In the genomic region with DNA sequence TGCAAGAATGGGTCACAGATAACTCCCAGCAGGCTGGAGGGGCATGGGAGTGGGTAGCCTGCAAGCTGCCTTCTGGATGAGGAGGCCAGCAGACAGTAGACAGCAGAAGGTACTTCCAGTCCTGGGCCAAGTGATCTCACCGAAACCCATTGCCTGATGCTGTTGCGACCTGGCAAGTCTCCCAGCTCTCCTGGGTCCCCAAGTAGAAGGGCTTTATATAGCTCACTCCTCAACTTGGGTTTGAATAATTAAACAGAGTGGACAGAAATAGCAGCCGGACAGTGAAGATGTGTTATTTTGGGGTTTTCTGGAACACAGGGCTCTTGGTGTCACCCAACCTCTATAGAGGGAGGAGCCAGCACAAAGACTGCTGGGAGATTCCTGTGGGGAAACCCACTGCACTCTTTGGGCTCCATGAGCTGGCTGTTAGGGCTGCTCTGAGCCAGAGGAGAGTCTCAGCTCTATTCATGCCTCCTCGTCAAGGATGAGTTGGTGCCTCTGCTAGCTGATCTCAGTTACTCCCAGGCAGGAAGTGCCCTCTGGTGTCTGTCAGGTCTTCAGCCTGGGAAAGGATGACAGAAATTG, we compare ENCODE assay signal across 10 mouse cellular contexts. TPM values are rescaled to one million over a fixed set of nuclear protein-coding genes. Genes with fewer than 3 reads are reported as not detected.
DNase-seq lines count a peak whose midpoint lies in the region; ATAC-seq and TF ChIP-seq lines count a peak whose summit lies in the region.
"Had no signal": no experiment of that assay in that cellular context is flagged by ENCODE, and none has a peak within 500 bp of the region (broad histone marks: within the 10 kb centered on the region; RNA-seq: fewer than 3 reads in every experiment).

No protein-coding gene starts in this region.

- H3K27me3 ChIP-seq in lung, embryonic 15.5 days = no peaks in the 10 kb centered on the region
- no peaks in the 10 kb centered on the region for H3K27me3 ChIP-seq in heart, embryonic 13.5 days (replicated peaks)
- no peaks in the 10 kb centered on the region for H3K27me3 ChIP-seq in thymus, adult 2 months (ENCODE audit: control insufficient read depth, insufficient read depth, low read length)
- H3K27me3 ChIP-seq in forebrain, embryonic 12.5 days = no peaks in the 10 kb centered on the region
- H3K27me3 ChIP-seq: neural tube, embryonic 13.5 days had no signal

- peak overlapping the region; percentile 44 for H3K27ac ChIP-seq in lung, embryonic 15.5 days
- H3K27ac ChIP-seq in heart, embryonic 13.5 days (replicated peaks) = peak overlapping the region; percentile 98
- H3K27ac ChIP-seq in thymus, adult 2 months (ENCODE audit: control insufficient read depth, insufficient read depth, low read length) = peak overlapping the region; percentile 86
- H3K27ac ChIP-seq in forebrain, embryonic 12.5 days = no peak overlapping the region
- H3K27ac ChIP-seq: neural tube, embryonic 13.5 days had no signal

- DNase-seq in lung, postnatal 14 days = no peak
- DNase-seq in cerebellum, postnatal 10 days = peak; percentile 95 to 96
- peak; percentile 21 for DNase-seq in thymus, adult 2 months
- DNase-seq in urinary bladder, adult 18-20 months (ENCODE audit: low spot score in 2 of 2) = no peak
- DNase-seq in T-cell, adult 2 months (ENCODE audit: low spot score) = no peak

- H3K4me3 ChIP-seq in lung, embryonic 15.5 days = no peak overlapping the region
- peak overlapping the region; percentile 35 for H3K4me3 ChIP-seq in heart, embryonic 13.5 days
- no peak overlapping the region for H3K4me3 ChIP-seq in thymus, adult 2 months (ENCODE audit: control insufficient read depth, insufficient read depth, low read length)
- H3K4me3 ChIP-seq in forebrain, embryonic 12.5 days (replicated peaks) = no peak overlapping the region
- H3K4me3 ChIP-seq: neural tube, embryonic 13.5 days had no signal

- 0 out of 2 replicates have a peak overlapping the region, but pooled peaks have one; percentile 6 for H3K4me2 ChIP-seq in lung, embryonic 15.5 days
- H3K4me2 ChIP-seq in heart, embryonic 13.5 days = peak overlapping the region; percentile 67
- H3K4me2 ChIP-seq in forebrain, embryonic 12.5 days = no peak overlapping the region
- H3K4me2 ChIP-seq: neural tube, embryonic 13.5 days had no signal

- WGBS in lung, embryonic 15.5 days = 30% methylated on average over 4 of the region's 4 CpGs
- WGBS in heart, embryonic 13.5 days = 24% methylated on average over 4 of the region's 4 CpGs
- WGBS in thymus, adult 2 months = 76% methylated on average over 4 of the region's 4 CpGs
- 70% methylated on average over 4 of the region's 4 CpGs for WGBS in forebrain, embryonic 12.5 days

- H3K4me1 ChIP-seq in lung, embryonic 15.5 days = peaks cover 20% of the 10 kb centered on the region
- H3K4me1 ChIP-seq in heart, embryonic 13.5 days = peaks cover 48% of the 10 kb centered on the region
- peaks cover 34% of the 10 kb centered on the region for H3K4me1 ChIP-seq in thymus, adult 2 months (replicated peaks; ENCODE audit: control insufficient read depth, insufficient read depth, low read length)
- 0 out of 2 replicates have a peak, but pooled peaks cover 9% of the 10 kb centered on the region for H3K4me1 ChIP-seq in forebrain, embryonic 12.5 days

- no peak overlapping the region for H3K9ac ChIP-seq in lung, embryonic 15.5 days
- H3K9ac ChIP-seq in heart, embryonic 13.5 days = peak overlapping the region; percentile 78
- H3K9ac ChIP-seq in forebrain, embryonic 12.5 days = no peak overlapping the region
- H3K9ac ChIP-seq: neural tube, embryonic 13.5 days had no signal

- no peaks in the 10 kb centered on the region for H3K9me3 ChIP-seq in lung, embryonic 15.5 days
- no peaks in the 10 kb centered on the region for H3K9me3 ChIP-seq in heart, embryonic 13.5 days
- H3K9me3 ChIP-seq in forebrain, embryonic 12.5 days = no peaks in the 10 kb centered on the region
- H3K9me3 ChIP-seq: neural tube, embryonic 13.5 days had no signal

- ATAC-seq in lung, embryonic 15.5 days (ENCODE audit: borderline replicate concordance, extremely low read depth, low FRiP score, low TSS enrichment) = no peak
- ATAC-seq in heart, embryonic 13.5 days (ENCODE audit: extremely low read depth, insufficient number of reproducible peaks, low FRiP score, low TSS enrichment) = 0 out of 2 replicates have a peak, but pooled peaks have one; percentile 12
- no peak for ATAC-seq in forebrain, embryonic 12.5 days (ENCODE audit: low FRiP score)

- H3K36me3 ChIP-seq in lung, embryonic 15.5 days = no peaks in the 10 kb centered on the region
- H3K36me3 ChIP-seq in heart, embryonic 13.5 days = no peaks in the 10 kb centered on the region
- H3K36me3 ChIP-seq in thymus, adult 2 months (ENCODE audit: control insufficient read depth, insufficient read depth, low read length) = no peaks in the 10 kb centered on the region
- H3K36me3 ChIP-seq in forebrain, embryonic 12.5 days (replicated peaks) = no peaks in the 10 kb centered on the region
- H3K36me3 ChIP-seq: neural tube, embryonic 13.5 days had no signal

- no peak for TF ChIP-seq CTCF in thymus, adult 2 months (IDR thresholded peaks at IDR 0.05; ENCODE audit: borderline replicate concordance, control insufficient read depth, extremely low read depth, insufficient read depth, low read length, poor library complexity)

- TF ChIP-seq POLR2A in thymus, adult 2 months (IDR thresholded peaks at IDR 0.05; ENCODE audit: control insufficient read depth, extremely low read depth, insufficient read depth, low read length, poor library complexity) = no peak

RNA-seq across cellular contexts. Expression of gene Mef2d, which starts 8.9 kb away (rescaled TPM):
- 16.7 and 20.4 TPM in 2 replicates for polyA plus RNA-seq in lung, embryonic 15.5 days (2015; fragmentation: Nextera tagmentation; extraction: Ambion mirVana)
- 35.5 and 37.1 TPM in 2 replicates for polyA plus RNA-seq in heart, embryonic 13.5 days (2015; fragmentation: Nextera tagmentation; extraction: Ambion mirVana)
- polyA plus RNA-seq in thymus, adult 2 months (2012; rRNA removed) = 343 and 377 TPM in 2 replicates
- polyA plus RNA-seq in forebrain, embryonic 12.5 days (2016; fragmentation: Nextera tagmentation; extraction: Ambion mirVana) = 17.7 and 20.3 TPM in 2 replicates

RNA-seq across cellular contexts. Expression of gene Iqgap3, which starts 51.5 kb away (rescaled TPM):
- 25.2 and 26.6 TPM in 2 replicates for polyA plus RNA-seq in lung, embryonic 15.5 days (2015; fragmentation: Nextera tagmentation; extraction: Ambion mirVana)
- 22.7 and 24.2 TPM in 2 replicates for polyA plus RNA-seq in heart, embryonic 13.5 days (2015; fragmentation: Nextera tagmentation; extraction: Ambion mirVana)
- 19.7 and 24.6 TPM in 2 replicates for polyA plus RNA-seq in thymus, adult 2 months (2012; rRNA removed)
- 24.9 and 27.3 TPM in 2 replicates for polyA plus RNA-seq in forebrain, embryonic 12.5 days (2016; fragmentation: Nextera tagmentation; extraction: Ambion mirVana)

RNA-seq across cellular contexts. Expression of gene Ttc24, which starts 55.2 kb away (rescaled TPM):
- not detected in 2 replicates for polyA plus RNA-seq in lung, embryonic 15.5 days (2015; fragmentation: Nextera tagmentation; extraction: Ambion mirVana)
- not detected in 2 replicates for polyA plus RNA-seq in heart, embryonic 13.5 days (2015; fragmentation: Nextera tagmentation; extraction: Ambion mirVana)
- 0.47 and 0.55 TPM in 2 replicates for polyA plus RNA-seq in thymus, adult 2 months (2012; rRNA removed)
- 0.08 and 0.14 TPM in 2 replicates for polyA plus RNA-seq in forebrain, embryonic 12.5 days (2016; fragmentation: Nextera tagmentation; extraction: Ambion mirVana)
- polyA plus RNA-seq: intestine, embryonic 14.5 days; neural tube, embryonic 13.5 days had no signal

Comparison
In these comparisons a context has a peak if more than half of its experiments do, and no peak if none do; other contexts are left out.
1. DNase-seq: peak in cerebellum, postnatal 10 days (2 of 2) and thymus, adult 2 months (single experiment); none in lung, postnatal 14 days (single experiment), urinary bladder, adult 18-20 months (0 of 2) and T-cell, adult 2 months (single experiment).